Mouse (Mus musculus): Measurements from ENCODE around the gene Dmpk. TPM values are rescaled to one million over a fixed set of nuclear protein-coding genes. Genes with fewer than 3 reads are reported as not detected.
A peak's percentile ranks its signal among the peaks of the same experiment; 100 is the strongest.
"Not testable (repeated sequence)": the region's sequence is repeated elsewhere in the genome, so short reads cannot be mapped to it uniquely, and the experiment has no call there.

Dmpk gene
- polyA plus RNA-seq, 1 experiment from 2014 or later: 9.4 TPM

DNA sequence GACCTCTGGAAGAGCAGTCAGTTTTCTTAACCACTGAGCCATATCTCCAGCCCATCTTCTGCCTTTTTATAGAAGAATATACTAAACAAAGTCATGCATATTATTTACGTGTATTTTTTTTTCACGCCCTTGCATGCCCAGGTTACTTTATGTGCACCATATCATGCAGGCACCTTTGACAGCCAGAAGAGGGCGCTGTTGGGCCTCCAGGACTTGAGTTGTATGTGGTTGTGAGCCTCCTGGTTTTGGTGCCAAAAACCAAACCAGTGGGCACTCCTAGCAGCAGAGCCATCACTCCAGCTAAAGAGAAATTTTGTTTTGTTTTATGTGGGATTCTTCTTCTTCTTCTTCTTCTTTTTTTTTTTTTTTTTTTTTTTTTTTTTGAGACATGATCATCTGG is 14.1 kb upstream of the Dmpk start:
- Histone ChIP-seq H3K9ac (ENCODE audit: low read length) (no peak overlapping the region), H3K9me3 (ENCODE audit: control insufficient read depth, low read length) (no peaks in the 10 kb centered on the region; the same call in 1 of the 2 replicates), H3K36me3 (ENCODE audit: control insufficient read depth, insufficient read depth, low read length) (no peaks in the 10 kb centered on the region), H3K4me3 (ENCODE audit: low read depth, low read length) (no peak overlapping the region), H3K27ac (ENCODE audit: low read depth, low read length) (no peak overlapping the region), H3K4me1 (ENCODE audit: control insufficient read depth, insufficient read depth, low read length) (no peaks in the 10 kb centered on the region), H3K27me3 (ENCODE audit: control insufficient read depth, insufficient read depth, low read length) (peaks cover 25% of the 10 kb centered on the region), H3K4me2 (ENCODE audit: low read depth) (no peak overlapping the region)
- 45% methylated on average over 3 of the region's 3 CpGs for WGBS
- DNase-seq (ENCODE audit: low spot score) (no peak), ATAC-seq (ENCODE audit: insufficient read depth, low FRiP score, low TSS enrichment) (no peak)

DNA sequence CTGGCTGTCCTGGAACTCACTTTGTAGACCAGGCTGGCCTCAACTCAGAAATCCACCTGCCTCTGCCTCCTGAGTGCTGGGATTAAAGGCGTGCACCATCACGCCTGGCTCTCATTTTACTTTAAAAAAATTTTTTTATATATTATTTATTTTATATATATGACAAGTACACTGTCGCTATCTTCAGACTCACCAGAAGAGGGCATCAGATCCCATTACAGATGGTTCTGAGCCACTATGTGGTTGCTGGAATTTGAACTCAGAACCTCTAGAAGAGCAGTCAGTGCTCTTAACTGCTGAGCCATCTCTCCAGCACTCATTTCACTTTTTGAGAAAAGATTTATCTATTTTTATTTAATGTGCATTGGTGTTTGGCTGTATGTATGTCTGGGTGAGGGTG is 12.6 kb upstream of the Dmpk start:
- H3K4me2 ChIP-seq (ENCODE audit: low read depth); DNase-seq (ENCODE audit: low spot score); H3K27ac ChIP-seq (ENCODE audit: low read depth, low read length); H3K9ac ChIP-seq (ENCODE audit: low read length); H3K4me1 ChIP-seq (ENCODE audit: control insufficient read depth, insufficient read depth, low read length); H3K9me3 ChIP-seq (ENCODE audit: control insufficient read depth, low read length); H3K4me3 ChIP-seq (ENCODE audit: low read depth, low read length); ATAC-seq (ENCODE audit: insufficient read depth, low FRiP score, low TSS enrichment); H3K36me3 ChIP-seq (ENCODE audit: control insufficient read depth, insufficient read depth, low read length): not testable (repeated sequence)
- peaks cover 12% of the 10 kb centered on the region for H3K27me3 ChIP-seq (ENCODE audit: control insufficient read depth, insufficient read depth, low read length)
- 60% methylated on average over 3 of the region's 3 CpGs for WGBS

GRCm38 (mm10) chr7:19073504-19073903 is 10.1 kb upstream of the Dmpk start:
- WGBS: 77% methylated on average over 9 of the region's 9 CpGs
- Histone ChIP-seq H3K27me3 (ENCODE audit: control insufficient read depth, insufficient read depth, low read length) (no peaks in the 10 kb centered on the region), H3K9me3 (ENCODE audit: control insufficient read depth, low read length) (no peaks in the 10 kb centered on the region), H3K4me2 (ENCODE audit: low read depth) (no peak overlapping the region), H3K36me3 (ENCODE audit: control insufficient read depth, insufficient read depth, low read length) (no peaks in the 10 kb centered on the region), H3K9ac (ENCODE audit: low read length) (no peak overlapping the region), H3K4me3 (ENCODE audit: low read depth, low read length) (no peak overlapping the region), H3K4me1 (ENCODE audit: control insufficient read depth, insufficient read depth, low read length) (peaks cover 11% of the 10 kb centered on the region), H3K27ac (ENCODE audit: low read depth, low read length) (no peak overlapping the region)
- no peak for ATAC-seq (ENCODE audit: insufficient read depth, low FRiP score, low TSS enrichment)
- DNase-seq (ENCODE audit: low spot score): no peak

DNA sequence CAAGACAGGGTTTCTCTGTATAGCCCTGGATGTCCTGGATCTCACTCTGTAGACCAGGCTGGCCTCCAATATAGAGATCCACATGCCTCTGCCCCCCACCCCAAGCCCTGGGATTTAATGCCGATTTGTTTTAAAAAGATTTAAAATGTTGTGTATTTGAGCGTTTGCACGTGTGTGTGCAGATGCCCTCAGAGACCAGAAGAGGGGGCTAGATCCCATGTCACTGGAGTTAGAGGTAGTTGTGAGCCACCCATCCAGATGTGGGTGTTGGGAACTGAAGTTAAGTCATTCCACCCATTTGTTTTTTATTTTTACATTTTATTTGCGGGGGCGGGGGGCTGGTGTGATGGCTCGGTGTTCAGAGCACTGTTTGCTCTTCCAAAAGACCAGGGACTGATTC is 9.2 kb upstream of the Dmpk start:
- DNase-seq (ENCODE audit: low spot score) (no peak), ATAC-seq (ENCODE audit: insufficient read depth, low FRiP score, low TSS enrichment) (no peak)
- Histone ChIP-seq H3K4me3 (ENCODE audit: low read depth, low read length) (no peak overlapping the region), H3K36me3 (ENCODE audit: control insufficient read depth, insufficient read depth, low read length) (no peaks in the 10 kb centered on the region), H3K27ac (ENCODE audit: low read depth, low read length) (no peak overlapping the region), H3K27me3 (ENCODE audit: control insufficient read depth, insufficient read depth, low read length) (no peaks in the 10 kb centered on the region), H3K9ac (ENCODE audit: low read length) (no peak overlapping the region), H3K9me3 (ENCODE audit: control insufficient read depth, low read length) (no peaks in the 10 kb centered on the region), H3K4me2 (ENCODE audit: low read depth) (no peak overlapping the region), H3K4me1 (ENCODE audit: control insufficient read depth, insufficient read depth, low read length) (peaks cover 11% of the 10 kb centered on the region)
- WGBS: 90% methylated on average over 6 of the region's 6 CpGs

- Histone ChIP-seq H3K27ac (ENCODE audit: low read depth, low read length) (no peak overlapping the region), H3K4me1 (ENCODE audit: control insufficient read depth, insufficient read depth, low read length) (peaks cover 11% of the 10 kb centered on the region), H3K4me3 (ENCODE audit: low read depth, low read length) (peak overlapping the region; percentile 3; the same call in 1 of the 2 replicates), H3K36me3 (ENCODE audit: control insufficient read depth, insufficient read depth, low read length) (peaks cover 4% of the 10 kb centered on the region; the same call in 1 of the 2 replicates), H3K4me2 (ENCODE audit: low read depth) (peak overlapping the region; percentile 40), H3K9ac (ENCODE audit: low read length) (no peak overlapping the region), H3K9me3 (ENCODE audit: control insufficient read depth, low read length) (no peaks in the 10 kb centered on the region), H3K27me3 (ENCODE audit: control insufficient read depth, insufficient read depth, low read length) (no peaks in the 10 kb centered on the region)
- no peak for DNase-seq (ENCODE audit: low spot score)
- 62% methylated on average over 5 of the region's 5 CpGs for WGBS
- ATAC-seq (ENCODE audit: insufficient read depth, low FRiP score, low TSS enrichment): no peak
These were observed 8.4 kb upstream of the Dmpk start for GRCm38 (mm10) chr7:19075231-19075630.

DNA sequence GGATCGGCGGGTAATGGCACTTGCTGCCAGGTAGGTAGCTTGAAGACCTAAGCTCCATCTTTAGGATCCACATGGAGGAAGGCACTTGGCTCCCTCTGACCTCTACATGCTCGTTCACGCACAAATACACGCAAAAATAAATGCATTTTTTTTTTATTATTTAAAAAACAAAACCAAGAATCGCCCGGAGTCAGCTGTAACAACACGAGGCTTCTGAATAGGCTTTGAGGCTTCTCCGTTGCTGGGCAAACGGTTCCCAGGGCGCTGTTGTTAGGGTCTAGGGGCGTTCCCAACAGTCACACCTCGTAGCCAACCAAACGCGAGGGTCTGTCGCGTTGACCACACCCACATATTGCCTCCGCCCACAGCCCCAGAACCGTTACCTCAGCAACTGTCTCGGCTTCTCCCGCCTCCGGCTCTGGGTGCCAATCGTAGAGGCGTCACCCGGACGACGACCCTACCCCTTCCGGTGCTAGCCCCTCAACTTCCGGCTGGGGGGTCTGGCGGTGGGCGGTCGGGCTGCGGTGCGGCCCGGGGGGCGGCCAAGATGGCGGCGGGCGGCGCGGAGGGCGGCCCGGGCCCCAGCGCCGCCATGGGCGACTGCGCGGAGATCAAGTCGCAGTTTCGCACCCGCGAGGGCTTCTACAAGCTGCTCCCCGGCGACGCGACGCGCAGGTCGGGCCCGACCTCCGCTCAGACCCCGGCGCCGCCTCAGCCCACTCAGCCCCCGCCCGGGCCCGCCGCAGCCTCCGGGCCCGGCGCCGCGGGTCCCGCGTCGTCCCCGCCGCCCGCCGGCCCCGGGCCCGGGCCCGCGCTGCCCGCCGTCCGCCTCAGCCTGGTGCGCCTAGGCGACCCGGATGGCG is 7.7 kb upstream of the Dmpk start, which contains the start of gene Dmwd:
Gene Dmwd (plus strand): TSS at position 505 of the 863 bp plus-strand sequence.
- Histone ChIP-seq H3K4me1 (ENCODE audit: control insufficient read depth, insufficient read depth, low read length) (peaks cover 11% of the 10 kb centered on the region), H3K27ac (ENCODE audit: low read depth, low read length) (peak within 1 kb of the TSS; percentile 49; the same call in 1 of the 2 replicates), H3K4me3 (ENCODE audit: low read depth, low read length) (peak within 1 kb of the TSS; percentile 100), H3K36me3 (ENCODE audit: control insufficient read depth, insufficient read depth, low read length) (peaks cover 10% of the 10 kb centered on the region), H3K27me3 (ENCODE audit: control insufficient read depth, insufficient read depth, low read length) (no peaks in the 10 kb centered on the region), H3K9me3 (ENCODE audit: control insufficient read depth, low read length) (no peaks in the 10 kb centered on the region), H3K9ac (ENCODE audit: low read length) (peak within 1 kb of the TSS; percentile 97), H3K4me2 (ENCODE audit: low read depth) (peak within 1 kb of the TSS; percentile 93)
- peak; percentile 99 for DNase-seq (ENCODE audit: low spot score)
- peak; percentile 98 for ATAC-seq (ENCODE audit: insufficient read depth, low FRiP score, low TSS enrichment)
- 2% methylated on average over 60 of the region's 91 CpGs for WGBS

DNA sequence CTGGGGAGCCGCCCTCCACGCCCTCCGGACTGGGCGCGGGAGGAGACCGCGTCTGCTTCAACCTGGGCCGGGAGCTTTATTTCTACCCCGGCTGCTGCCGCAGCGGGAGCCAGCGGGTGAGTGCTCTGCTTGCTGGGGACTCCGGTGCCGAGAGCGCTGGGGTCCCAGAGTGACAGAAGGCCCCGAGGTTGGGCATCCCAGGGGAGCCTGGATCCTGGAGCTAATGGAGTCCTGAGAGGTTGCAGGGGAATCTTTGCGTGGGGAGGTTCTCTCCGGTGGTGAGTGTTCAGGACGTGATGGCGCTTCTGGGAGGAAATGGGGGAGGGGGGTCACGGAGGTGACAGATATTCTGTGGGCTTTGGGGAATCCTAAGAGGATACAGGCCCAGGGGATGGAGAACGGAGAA is 7.1 kb upstream of the Dmpk start:
- peak overlapping the region; percentile 97 for H3K9ac ChIP-seq (ENCODE audit: low read length)
- H3K36me3 ChIP-seq (ENCODE audit: control insufficient read depth, insufficient read depth, low read length): peaks cover 16% of the 10 kb centered on the region
- DNase-seq (ENCODE audit: low spot score): no peak
- peaks cover 11% of the 10 kb centered on the region for H3K4me1 ChIP-seq (ENCODE audit: control insufficient read depth, insufficient read depth, low read length)
- H3K4me3 ChIP-seq (ENCODE audit: low read depth, low read length): peak overlapping the region; percentile 100
- peak overlapping the region; percentile 93 for H3K4me2 ChIP-seq (ENCODE audit: low read depth)
- peak overlapping the region; percentile 49; the same call in 1 of the 2 replicates for H3K27ac ChIP-seq (ENCODE audit: low read depth, low read length)
- H3K9me3 ChIP-seq (ENCODE audit: control insufficient read depth, low read length): no peaks in the 10 kb centered on the region
- ATAC-seq (ENCODE audit: insufficient read depth, low FRiP score, low TSS enrichment): no peak
- H3K27me3 ChIP-seq (ENCODE audit: control insufficient read depth, insufficient read depth, low read length): no peaks in the 10 kb centered on the region
- under 1% methylated on average over 20 of the region's 22 CpGs for WGBS

- H3K9ac ChIP-seq (ENCODE audit: low read length): peak overlapping the region; percentile 97; the same call in 1 of the 2 replicates
- 83% methylated on average over 14 of the region's 14 CpGs for WGBS
- H3K4me2 ChIP-seq (ENCODE audit: low read depth): peak overlapping the region; percentile 93
- peak overlapping the region; percentile 100; the same call in 1 of the 2 replicates for H3K4me3 ChIP-seq (ENCODE audit: low read depth, low read length)
- H3K4me1 ChIP-seq (ENCODE audit: control insufficient read depth, insufficient read depth, low read length): peaks cover 11% of the 10 kb centered on the region
- no peak for DNase-seq (ENCODE audit: low spot score)
- H3K9me3 ChIP-seq (ENCODE audit: control insufficient read depth, low read length): no peaks in the 10 kb centered on the region
- no peak for ATAC-seq (ENCODE audit: insufficient read depth, low FRiP score, low TSS enrichment)
- H3K36me3 ChIP-seq (ENCODE audit: control insufficient read depth, insufficient read depth, low read length): peaks cover 22% of the 10 kb centered on the region
- no peaks in the 10 kb centered on the region for H3K27me3 ChIP-seq (ENCODE audit: control insufficient read depth, insufficient read depth, low read length)
- H3K27ac ChIP-seq (ENCODE audit: low read depth, low read length): no peak overlapping the region
These were observed 5.9 kb upstream of the Dmpk start for GRCm38 (mm10) chr7:19077761-19078160.

- Histone ChIP-seq H3K4me1 (ENCODE audit: control insufficient read depth, insufficient read depth, low read length) (peaks cover 14% of the 10 kb centered on the region), H3K27ac (ENCODE audit: low read depth, low read length) (no peak overlapping the region), H3K4me2 (ENCODE audit: low read depth) (no peak overlapping the region), H3K36me3 (ENCODE audit: control insufficient read depth, insufficient read depth, low read length) (peaks cover 24% of the 10 kb centered on the region), H3K27me3 (ENCODE audit: control insufficient read depth, insufficient read depth, low read length) (no peaks in the 10 kb centered on the region), H3K4me3 (ENCODE audit: low read depth, low read length) (no peak overlapping the region), H3K9me3 (ENCODE audit: control insufficient read depth, low read length) (no peaks in the 10 kb centered on the region), H3K9ac (ENCODE audit: low read length) (no peak overlapping the region)
- DNase-seq (ENCODE audit: low spot score) (no peak), ATAC-seq (ENCODE audit: insufficient read depth, low FRiP score, low TSS enrichment) (no peak)
- WGBS: 85% methylated on average over 3 of the region's 3 CpGs
These were observed 4.9 kb upstream of the Dmpk start for GRCm38 (mm10) chr7:19078732-19079131.

Measured in neural tube, embryonic 11.5 days (tissue).